Mouse (Mus musculus): ENCODE results near the gene Ctdspl2. TPM values are rescaled to one million over a fixed set of nuclear protein-coding genes. Genes with fewer than 3 reads are reported as not detected.
A peak's percentile ranks its signal among the peaks of the same experiment; 100 is the strongest.
"Not testable (repeated sequence)": the region's sequence is repeated elsewhere in the genome, so short reads cannot be mapped to it uniquely, and the experiment has no call there.

Ctdspl2 gene
- polyA plus RNA-seq, 1 experiment from 2014 or later: 33.7 TPM

DNA sequence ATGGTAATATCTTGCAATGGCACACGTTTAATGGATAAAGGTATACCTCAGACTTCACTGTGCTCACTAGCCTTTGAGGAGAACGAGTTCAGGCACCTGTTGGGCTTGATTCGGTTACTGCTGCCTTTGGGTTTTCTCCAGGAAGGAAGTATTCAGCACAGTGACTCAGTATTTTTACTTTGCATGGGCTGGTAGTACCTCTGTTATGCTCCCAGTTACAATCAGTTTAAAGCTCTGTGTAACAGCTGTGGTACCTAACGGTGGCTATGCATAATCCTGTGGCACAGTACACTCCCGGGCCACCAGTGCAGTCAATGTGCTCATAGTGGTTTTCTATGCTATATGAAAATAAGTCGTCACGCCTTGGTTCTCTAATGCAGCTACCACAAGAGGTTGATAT, 55.6 kb downstream of the Ctdspl2 start:
- WGBS: 83% methylated on average over 7 of the region's 7 CpGs
- no peaks in the 10 kb centered on the region for H3K27me3 ChIP-seq (replicated peaks)

DNA sequence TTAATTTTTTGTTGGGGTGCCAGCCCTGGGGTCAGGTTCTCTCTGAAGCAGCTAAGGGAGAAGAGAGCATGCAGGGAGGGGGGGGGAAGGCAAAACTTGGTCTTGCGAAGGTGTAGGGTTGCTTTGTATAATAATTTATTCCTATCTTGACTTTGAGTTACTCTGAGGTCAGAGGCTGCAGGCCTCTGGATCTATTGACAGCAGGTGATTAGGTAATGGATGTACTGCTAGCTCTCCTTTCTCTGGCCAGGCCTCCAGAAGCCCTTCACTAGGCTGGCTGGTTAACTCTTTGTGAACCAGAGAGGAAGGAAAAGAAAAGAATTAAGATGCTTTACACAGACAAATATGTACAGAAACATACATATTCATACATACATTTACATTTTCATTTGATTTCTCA, 62.9 kb downstream of the Ctdspl2 start:
- no peaks in the 10 kb centered on the region for H3K9me3 ChIP-seq
- H3K4me1 ChIP-seq: no peaks in the 10 kb centered on the region
- 57% methylated on average over 1 of the region's 1 CpGs for WGBS
- H3K4me2 ChIP-seq: no peak overlapping the region
- H3K27me3 ChIP-seq (replicated peaks): no peaks in the 10 kb centered on the region
- ATAC-seq (ENCODE audit: extremely low read depth, insufficient number of reproducible peaks, low FRiP score, low TSS enrichment): no peak
- H3K9ac ChIP-seq: no peak overlapping the region
- H3K36me3 ChIP-seq: peaks cover 19% of the 10 kb centered on the region
- no peak overlapping the region for H3K4me3 ChIP-seq
- no peak overlapping the region for H3K27ac ChIP-seq (replicated peaks)

More for the DNA sequence above, 55.6 kb downstream of the Ctdspl2 start:
- Histone ChIP-seq H3K4me2 (no peak overlapping the region), H3K4me1 (no peaks in the 10 kb centered on the region), H3K36me3 (peaks cover 62% of the 10 kb centered on the region), H3K27ac (replicated peaks) (no peak overlapping the region), H3K9me3 (no peaks in the 10 kb centered on the region), H3K9ac (no peak overlapping the region), H3K4me3 (no peak overlapping the region)
- ATAC-seq (ENCODE audit: extremely low read depth, insufficient number of reproducible peaks, low FRiP score, low TSS enrichment): no peak

- no peaks in the 10 kb centered on the region for H3K36me3 ChIP-seq
- WGBS: 68% methylated on average over 2 of the region's 2 CpGs
- no peak overlapping the region for H3K27ac ChIP-seq (replicated peaks)
- H3K4me2 ChIP-seq: no peak overlapping the region
- no peaks in the 10 kb centered on the region for H3K9me3 ChIP-seq
- H3K4me1 ChIP-seq: peaks cover 2% of the 10 kb centered on the region; the same call in 1 of the 2 replicates
- no peak overlapping the region for H3K9ac ChIP-seq
- H3K4me3 ChIP-seq: no peak overlapping the region
- H3K27me3 ChIP-seq (replicated peaks): no peaks in the 10 kb centered on the region
- no peak for ATAC-seq (ENCODE audit: extremely low read depth, insufficient number of reproducible peaks, low FRiP score, low TSS enrichment)
Observed at GRCm38 (mm10) chr2:122022284-122022683, 66.5 kb downstream of the Ctdspl2 start.

DNA sequence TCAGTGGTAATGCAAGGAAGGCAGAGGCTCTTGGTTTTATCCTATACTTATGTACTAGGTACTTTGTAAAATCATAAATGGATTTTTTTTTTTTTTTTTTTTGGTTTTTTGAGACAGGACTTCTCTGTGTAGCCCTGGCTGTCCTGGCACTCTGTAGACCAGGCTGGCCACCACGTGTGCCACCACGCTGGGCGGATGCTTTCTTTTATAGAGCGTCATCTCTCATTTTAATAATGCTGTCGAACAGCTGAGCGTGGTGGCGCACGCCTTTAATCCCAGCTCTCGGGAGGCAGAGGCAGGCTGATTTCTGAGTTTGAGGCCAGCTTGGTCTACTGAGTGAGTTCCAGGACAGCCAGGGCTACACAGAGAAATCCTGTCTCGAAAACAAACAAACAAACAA, 71.3 kb downstream of the Ctdspl2 start:
- H3K4me3 ChIP-seq: peak overlapping the region; percentile 98
- peaks cover 11% of the 10 kb centered on the region for H3K36me3 ChIP-seq
- H3K4me1 ChIP-seq: peaks cover 18% of the 10 kb centered on the region
- not testable (repeated sequence) for ATAC-seq (ENCODE audit: extremely low read depth, insufficient number of reproducible peaks, low FRiP score, low TSS enrichment); H3K27me3 ChIP-seq (replicated peaks); H3K9me3 ChIP-seq; H3K27ac ChIP-seq (replicated peaks)
- 93% methylated on average over 10 of the region's 10 CpGs for WGBS
- H3K9ac ChIP-seq: peak overlapping the region; percentile 86; the same call in 1 of the 2 replicates
- H3K4me2 ChIP-seq: peak overlapping the region; percentile 76

DNA sequence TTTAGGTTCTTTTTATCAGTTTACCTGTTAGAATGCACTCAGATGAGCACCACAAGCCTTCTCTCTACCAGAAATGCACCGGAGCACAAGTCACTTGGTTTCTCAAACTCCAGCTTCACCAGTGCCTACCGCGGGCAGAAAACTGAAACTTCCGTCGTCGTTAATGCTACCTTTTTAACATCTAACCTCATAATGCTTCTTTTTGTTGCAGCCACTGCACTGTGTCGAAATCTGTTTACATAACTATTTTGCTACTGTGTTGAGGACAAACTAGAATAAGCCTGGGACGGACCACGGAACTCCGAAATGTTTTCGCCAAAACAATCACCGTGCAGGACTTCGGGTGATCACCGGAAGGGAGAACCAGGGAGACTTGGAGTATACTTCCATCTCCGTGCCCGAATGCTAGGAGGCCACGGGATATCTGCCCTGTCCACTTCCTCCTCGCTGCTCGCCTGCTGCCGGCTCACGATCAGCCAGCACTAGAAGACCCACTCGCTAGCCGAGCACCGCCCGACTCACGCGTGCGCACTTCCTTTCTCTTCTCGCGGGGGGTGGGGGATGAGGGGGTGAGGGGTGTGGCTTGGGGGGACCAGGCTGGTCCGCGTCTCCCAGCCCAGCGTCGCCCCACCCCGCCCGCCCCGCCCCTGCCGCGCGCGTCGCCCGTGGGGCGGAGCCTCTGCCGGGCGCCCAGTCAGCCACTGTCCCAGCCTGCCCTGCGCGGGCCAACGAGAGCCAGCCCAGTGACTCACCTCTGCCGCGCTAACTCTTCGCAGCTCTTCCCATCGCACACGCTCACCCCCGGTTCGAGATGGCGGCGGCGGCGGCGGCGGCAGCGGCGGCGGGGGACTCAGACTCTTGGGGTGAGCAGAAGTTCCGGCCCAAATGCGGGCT, 72.3 kb downstream of the Ctdspl2 start, which contains the start of gene Eif3j1:
Eif3j1 (plus strand) TSS at position 685 of the 894 bp plus-strand sequence.
- Histone ChIP-seq H3K27me3 (replicated peaks) (no peaks in the 10 kb centered on the region), H3K36me3 (peaks cover 19% of the 10 kb centered on the region), H3K27ac (replicated peaks) (peak within 1 kb of the TSS; percentile 94), H3K4me1 (peaks cover 22% of the 10 kb centered on the region), H3K9me3 (no peaks in the 10 kb centered on the region), H3K4me3 (peak within 1 kb of the TSS; percentile 98), H3K4me2 (peak within 1 kb of the TSS; percentile 82), H3K9ac (peak within 1 kb of the TSS; percentile 99)
- peak; percentile 100 for ATAC-seq (ENCODE audit: extremely low read depth, insufficient number of reproducible peaks, low FRiP score, low TSS enrichment)
- WGBS: under 1% methylated on average over 63 of the region's 67 CpGs

DNA sequence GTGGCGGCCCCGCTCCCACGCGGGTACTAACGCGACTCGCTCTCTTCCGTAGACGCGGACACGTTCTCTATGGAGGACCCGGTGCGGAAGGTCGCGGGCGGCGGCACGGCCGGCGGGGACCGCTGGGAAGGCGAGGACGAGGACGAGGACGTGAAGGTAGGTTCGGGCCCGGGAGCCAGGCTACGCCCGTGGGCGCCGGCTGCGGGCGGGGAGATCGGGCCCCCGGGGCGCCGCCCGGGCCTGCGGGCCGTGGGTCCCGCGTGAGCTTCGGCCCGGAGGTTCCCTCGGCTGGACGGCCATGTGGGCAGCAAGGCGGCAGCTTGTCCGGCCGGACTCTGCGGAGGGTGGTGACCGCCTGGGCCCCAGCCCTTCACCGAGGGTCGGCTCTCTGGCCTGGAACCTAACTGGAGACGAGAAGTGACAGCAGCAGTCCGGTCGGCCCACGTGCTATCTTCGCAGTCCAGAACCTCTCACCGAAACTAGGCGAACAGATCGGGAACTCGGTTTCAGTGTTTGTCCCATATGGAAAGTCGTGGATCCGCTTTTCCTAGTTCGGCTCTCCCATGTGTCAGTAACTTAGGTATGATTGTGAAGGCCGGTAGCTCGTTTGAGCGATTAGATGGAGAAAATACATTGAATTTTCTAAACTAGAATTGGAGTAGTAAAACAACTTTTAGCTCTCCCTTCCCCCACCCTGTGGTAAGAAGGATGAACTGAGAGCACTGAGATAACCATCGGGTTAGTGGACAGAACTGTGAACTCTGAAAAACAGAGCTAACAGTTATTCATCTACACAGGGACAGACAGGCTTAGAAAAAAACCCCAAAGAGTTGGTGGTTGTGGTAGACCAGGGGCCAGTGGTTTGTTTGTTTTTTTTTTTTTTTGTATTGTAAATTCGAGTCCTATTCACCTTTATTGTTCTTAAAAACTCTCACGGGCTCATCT, 73.2 kb downstream of the Ctdspl2 start:
- H3K9ac ChIP-seq: peak overlapping the region; percentile 99
- H3K27ac ChIP-seq (replicated peaks): peak overlapping the region; percentile 94
- ATAC-seq (ENCODE audit: extremely low read depth, insufficient number of reproducible peaks, low FRiP score, low TSS enrichment): peak; percentile 54
- no peaks in the 10 kb centered on the region for H3K9me3 ChIP-seq
- peaks cover 26% of the 10 kb centered on the region for H3K36me3 ChIP-seq
- under 1% methylated on average over 68 of the region's 71 CpGs for WGBS
- peak overlapping the region; percentile 98 for H3K4me3 ChIP-seq
- no peaks in the 10 kb centered on the region for H3K27me3 ChIP-seq (replicated peaks)
- H3K4me1 ChIP-seq: peaks cover 22% of the 10 kb centered on the region
- peak overlapping the region; percentile 82 for H3K4me2 ChIP-seq

GRCm38 (mm10) chr2:122031970-122032369, 76.2 kb downstream of the Ctdspl2 start:
- Histone ChIP-seq H3K9me3 (no peaks in the 10 kb centered on the region), H3K27me3 (replicated peaks) (no peaks in the 10 kb centered on the region), H3K4me3 (no peak overlapping the region), H3K9ac (no peak overlapping the region), H3K4me2 (no peak overlapping the region), H3K27ac (replicated peaks) (no peak overlapping the region), H3K4me1 (peaks cover 38% of the 10 kb centered on the region), H3K36me3 (peaks cover 46% of the 10 kb centered on the region)
- no peak for ATAC-seq (ENCODE audit: extremely low read depth, insufficient number of reproducible peaks, low FRiP score, low TSS enrichment)
- 68% methylated on average over 6 of the region's 6 CpGs for WGBS

- 63% methylated on average over 3 of the region's 3 CpGs for WGBS
Observed at GRCm38 (mm10) chr2:122036064-122036463, 80.3 kb downstream of the Ctdspl2 start.

DNA sequence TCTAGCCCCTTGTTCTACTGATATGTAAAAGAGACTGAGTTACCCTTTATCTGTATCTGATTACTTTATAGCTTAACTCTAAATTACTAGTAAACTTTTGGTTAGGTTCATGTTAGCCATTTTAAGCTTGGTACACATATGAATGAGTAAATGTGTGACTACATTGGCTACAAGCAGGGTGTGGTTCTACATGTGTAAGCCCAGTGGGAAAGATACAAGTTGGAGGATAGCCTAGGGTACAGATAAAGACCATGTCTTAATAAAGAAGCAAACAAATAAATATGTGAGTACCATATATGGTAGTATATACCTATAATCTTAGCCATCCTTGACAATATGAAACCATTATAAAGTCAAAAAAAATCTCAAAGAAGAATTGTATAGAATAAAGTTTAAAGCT, 88.1 kb downstream of the Ctdspl2 start:
- H3K9ac ChIP-seq: no peak overlapping the region
- no peak for ATAC-seq (ENCODE audit: extremely low read depth, insufficient number of reproducible peaks, low FRiP score, low TSS enrichment)
- H3K27ac ChIP-seq (replicated peaks): no peak overlapping the region
- H3K36me3 ChIP-seq: peaks cover 76% of the 10 kb centered on the region
- no peak overlapping the region for H3K4me2 ChIP-seq
- H3K4me3 ChIP-seq: no peak overlapping the region
- no peaks in the 10 kb centered on the region for H3K4me1 ChIP-seq
- no peaks in the 10 kb centered on the region for H3K9me3 ChIP-seq
- H3K27me3 ChIP-seq (replicated peaks): no peaks in the 10 kb centered on the region

More at GRCm38 (mm10) chr2:122036064-122036463, 80.3 kb downstream of the Ctdspl2 start:
- Histone ChIP-seq H3K27me3 (replicated peaks) (no peaks in the 10 kb centered on the region), H3K9me3 (no peaks in the 10 kb centered on the region), H3K4me3 (no peak overlapping the region), H3K9ac (no peak overlapping the region), H3K4me2 (no peak overlapping the region), H3K27ac (replicated peaks) (no peak overlapping the region), H3K4me1 (peaks cover 20% of the 10 kb centered on the region), H3K36me3 (peaks cover 69% of the 10 kb centered on the region)
- ATAC-seq (ENCODE audit: extremely low read depth, insufficient number of reproducible peaks, low FRiP score, low TSS enrichment): no peak

- no peaks in the 10 kb centered on the region for H3K27me3 ChIP-seq (replicated peaks)
- H3K4me3 ChIP-seq: no peak overlapping the region
- no peaks in the 10 kb centered on the region for H3K9me3 ChIP-seq
- no peak overlapping the region for H3K27ac ChIP-seq (replicated peaks)
- H3K36me3 ChIP-seq: peaks cover 66% of the 10 kb centered on the region
- 72% methylated on average over 11 of the region's 11 CpGs for WGBS
- H3K9ac ChIP-seq: no peak overlapping the region
- peaks cover 26% of the 10 kb centered on the region for H3K4me1 ChIP-seq
- H3K4me2 ChIP-seq: no peak overlapping the region
- ATAC-seq (ENCODE audit: extremely low read depth, insufficient number of reproducible peaks, low FRiP score, low TSS enrichment): no peak
Observed at GRCm38 (mm10) chr2:122059365-122060115, 103.7 kb downstream of the Ctdspl2 start.

Measured in heart, embryonic 13.5 days (tissue).